Mouse (Mus musculus): ENCODE data around the gene Stk35.
A peak's percentile ranks its signal among the peaks of the same experiment; 100 is the strongest.

The Stk35 gene

GRCm38 (mm10) chr2:129800271-129800903, at the start of gene Stk35:
Stk35 (plus strand) TSS chr2:129800517.
- peak; percentile 77 for DNase-seq (ENCODE audit: low spot score)

GRCm38 (mm10) chr2:129782046-129782445, 18.3 kb upstream of the Stk35 start:
- no peak for DNase-seq (ENCODE audit: low spot score)

- DNase-seq (ENCODE audit: low spot score) = no peak
Observed at GRCm38 (mm10) chr2:129796501-129796900, 3.8 kb upstream of the Stk35 start.

GRCm38 (mm10) chr2:129797709-129798108, 2.6 kb upstream of the Stk35 start:
- DNase-seq (ENCODE audit: low spot score) = no peak

- no peak for DNase-seq (ENCODE audit: low spot score)
Observed at GRCm38 (mm10) chr2:129798410-129798809, 1.9 kb upstream of the Stk35 start.

- DNase-seq (ENCODE audit: low spot score) = no peak
Observed at GRCm38 (mm10) chr2:129800904-129801230, 550 bp downstream of the Stk35 start.

GRCm38 (mm10) chr2:129801231-129802029, 1.1 kb downstream of the Stk35 start:
- DNase-seq (ENCODE audit: low spot score) = peak; percentile 93

- no peak for DNase-seq (ENCODE audit: low spot score)
Observed at GRCm38 (mm10) chr2:129805486-129805885, 5.2 kb downstream of the Stk35 start.

- no peak for DNase-seq (ENCODE audit: low spot score)
Observed at GRCm38 (mm10) chr2:129806486-129806885, 6.2 kb downstream of the Stk35 start.

- DNase-seq (ENCODE audit: low spot score) = no peak
Observed at GRCm38 (mm10) chr2:129810563-129810962, 10.2 kb downstream of the Stk35 start.

GRCm38 (mm10) chr2:129814033-129814432, 13.7 kb downstream of the Stk35 start:
- DNase-seq (ENCODE audit: low spot score) = no peak

- DNase-seq (ENCODE audit: low spot score) = no peak
Observed at GRCm38 (mm10) chr2:129815076-129815475, 14.8 kb downstream of the Stk35 start.

- DNase-seq (ENCODE audit: low spot score) = no peak
Observed at GRCm38 (mm10) chr2:129817603-129818257, 17.4 kb downstream of the Stk35 start.

- no peak for DNase-seq (ENCODE audit: low spot score)
Observed at GRCm38 (mm10) chr2:129818868-129819267, 18.6 kb downstream of the Stk35 start.

- no peak for DNase-seq (ENCODE audit: low spot score)
Observed at GRCm38 (mm10) chr2:129819531-129819930, 19.2 kb downstream of the Stk35 start.

- DNase-seq (ENCODE audit: low spot score) = no peak
Observed at GRCm38 (mm10) chr2:129819951-129820350, 19.6 kb downstream of the Stk35 start.

GRCm38 (mm10) chr2:129821021-129821420, 20.7 kb downstream of the Stk35 start:
- DNase-seq (ENCODE audit: low spot score) = no peak

GRCm38 (mm10) chr2:129821568-129821967, 21.3 kb downstream of the Stk35 start:
- no peak for DNase-seq (ENCODE audit: low spot score)

GRCm38 (mm10) chr2:129823310-129823709, 23.0 kb downstream of the Stk35 start:
- DNase-seq (ENCODE audit: low spot score) = no peak

GRCm38 (mm10) chr2:129824254-129824653, 23.9 kb downstream of the Stk35 start:
- no peak for DNase-seq (ENCODE audit: low spot score)

- DNase-seq (ENCODE audit: low spot score) = no peak
Observed at GRCm38 (mm10) chr2:129826141-129826540, 25.8 kb downstream of the Stk35 start.

GRCm38 (mm10) chr2:129832993-129833392, 32.7 kb downstream of the Stk35 start:
- no peak for DNase-seq (ENCODE audit: low spot score)

- no peak for DNase-seq (ENCODE audit: low spot score)
Observed at GRCm38 (mm10) chr2:129834221-129834620, 33.9 kb downstream of the Stk35 start.

Data from urinary bladder, postnatal 25 days (tissue).